Mouse (Mus musculus): ENCODE measurements around the gene Cep135. TPM values are rescaled to one million over a fixed set of nuclear protein-coding genes. Genes with fewer than 3 reads are reported as not detected.

Gene Cep135
- polyA plus RNA-seq (2015; fragmentation: Nextera tagmentation; extraction: Ambion mirVana): 7.2 and 8.0 TPM in 2 replicates

DNA sequence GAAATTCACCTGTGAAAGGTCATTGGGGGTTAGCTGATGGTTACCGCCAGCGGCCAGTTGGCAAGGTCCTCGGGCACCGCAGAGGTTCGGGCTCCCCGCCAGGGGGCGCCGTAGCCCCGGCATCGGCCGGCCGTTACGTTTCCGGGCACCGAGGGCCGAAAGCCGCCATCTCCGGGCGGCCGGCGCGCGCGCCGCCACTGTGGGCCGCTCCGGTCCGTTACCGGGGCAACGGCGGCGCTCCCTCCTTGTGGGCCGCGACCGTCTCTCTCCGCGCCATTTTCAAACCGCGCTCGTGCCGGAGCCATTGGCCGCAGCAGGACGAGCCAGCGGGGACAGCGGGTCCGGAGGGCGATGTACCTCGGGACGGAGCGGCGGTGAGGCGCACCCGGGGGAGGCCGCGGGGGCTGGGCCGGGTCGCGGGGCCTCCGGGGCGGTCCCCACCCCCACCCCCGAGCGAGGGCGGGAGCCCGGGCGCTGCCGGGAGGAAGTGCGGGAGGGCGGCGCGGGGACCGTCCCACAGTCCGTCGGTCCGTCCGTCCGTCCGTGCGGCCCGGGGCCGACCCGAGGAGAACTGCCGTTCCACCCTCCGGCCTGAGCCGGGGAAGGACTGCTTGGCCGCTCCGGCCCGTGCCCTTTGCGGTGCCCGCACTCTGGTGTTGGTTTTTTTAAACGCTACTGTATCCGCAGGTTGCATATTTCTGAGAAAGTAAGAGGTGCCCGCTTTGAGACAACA lies at the start of gene Cep135:
Gene Cep135, plus strand, starts transcription at position 148 of the 733 bp plus-strand sequence.
- H3K27ac ChIP-seq (replicated peaks): peak within 1 kb of the TSS; percentile 88
- peak; percentile 95 for ATAC-seq (ENCODE audit: insufficient number of reproducible peaks, low FRiP score, low TSS enrichment, low read depth)
- WGBS: under 1% methylated on average over 89 of the region's 92 CpGs
- H3K27me3 ChIP-seq: no peaks in the 10 kb centered on the region
- 0 out of 2 replicates have a peak, but pooled peaks cover 11% of the 10 kb centered on the region for H3K4me1 ChIP-seq
- H3K9ac ChIP-seq: peak within 1 kb of the TSS; percentile 58
- peaks cover 17% of the 10 kb centered on the region for H3K36me3 ChIP-seq
- H3K4me3 ChIP-seq (replicated peaks): peak within 1 kb of the TSS; percentile 67
- peak within 1 kb of the TSS; percentile 64 for H3K4me2 ChIP-seq (replicated peaks)
- no peaks in the 10 kb centered on the region for H3K9me3 ChIP-seq (replicated peaks)

- H3K27me3 ChIP-seq: no peaks in the 10 kb centered on the region
- peaks cover 64% of the 10 kb centered on the region for H3K36me3 ChIP-seq
- 78% methylated on average over 8 of the region's 8 CpGs for WGBS
- ATAC-seq (ENCODE audit: insufficient number of reproducible peaks, low FRiP score, low TSS enrichment, low read depth): no peak
- no peak overlapping the region for H3K9ac ChIP-seq
- H3K4me2 ChIP-seq (replicated peaks): no peak overlapping the region
- H3K4me1 ChIP-seq: no peaks in the 10 kb centered on the region
- H3K4me3 ChIP-seq (replicated peaks): no peak overlapping the region
- H3K27ac ChIP-seq (replicated peaks): no peak overlapping the region
- no peaks in the 10 kb centered on the region for H3K9me3 ChIP-seq (replicated peaks)
Observed at GRCm38 (mm10) chr5:76540181-76540580, 48.3 kb upstream of the Cep135 start.

- no peaks in the 10 kb centered on the region for H3K9me3 ChIP-seq (replicated peaks)
- H3K27ac ChIP-seq (replicated peaks): no peak overlapping the region
- H3K4me3 ChIP-seq (replicated peaks): no peak overlapping the region
- H3K4me2 ChIP-seq (replicated peaks): no peak overlapping the region
- no peak overlapping the region for H3K9ac ChIP-seq
- H3K36me3 ChIP-seq: peaks cover 65% of the 10 kb centered on the region
- no peak for ATAC-seq (ENCODE audit: insufficient number of reproducible peaks, low FRiP score, low TSS enrichment, low read depth)
- H3K27me3 ChIP-seq: no peaks in the 10 kb centered on the region
- H3K4me1 ChIP-seq: no peaks in the 10 kb centered on the region
Observed at GRCm38 (mm10) chr5:76540842-76541241, 47.7 kb upstream of the Cep135 start.

DNA sequence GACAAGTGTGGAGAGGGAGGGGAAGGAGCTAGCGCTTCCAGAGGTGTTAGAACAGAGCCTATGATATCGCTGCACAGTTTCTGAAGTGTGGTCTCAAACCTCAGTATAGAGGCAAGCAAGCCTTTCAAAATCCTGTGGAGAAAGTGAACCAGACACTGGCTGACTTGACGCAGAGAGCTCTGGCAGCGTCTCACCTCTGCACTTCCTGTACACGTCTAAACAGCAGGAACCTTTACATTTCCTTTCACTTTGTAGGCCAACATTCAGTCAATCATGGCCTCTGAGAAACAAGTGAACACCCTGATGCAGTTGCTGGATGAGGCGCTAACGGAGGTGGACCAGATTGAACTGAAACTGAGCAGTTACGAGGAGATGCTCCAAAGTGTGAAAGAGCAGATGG lies 45.3 kb upstream of the Cep135 start:
- Histone ChIP-seq H3K4me2 (replicated peaks) (no peak overlapping the region), H3K27ac (replicated peaks) (no peak overlapping the region), H3K4me3 (replicated peaks) (no peak overlapping the region), H3K4me1 (no peaks in the 10 kb centered on the region), H3K9ac (no peak overlapping the region), H3K9me3 (replicated peaks) (no peaks in the 10 kb centered on the region), H3K27me3 (no peaks in the 10 kb centered on the region), H3K36me3 (peaks cover 50% of the 10 kb centered on the region)
- 89% methylated on average over 8 of the region's 8 CpGs for WGBS
- no peak for ATAC-seq (ENCODE audit: insufficient number of reproducible peaks, low FRiP score, low TSS enrichment, low read depth)

- ATAC-seq (ENCODE audit: insufficient number of reproducible peaks, low FRiP score, low TSS enrichment, low read depth): no peak
- Histone ChIP-seq H3K4me2 (replicated peaks) (no peak overlapping the region), H3K27ac (replicated peaks) (no peak overlapping the region), H3K4me3 (replicated peaks) (no peak overlapping the region), H3K9me3 (replicated peaks) (no peaks in the 10 kb centered on the region), H3K9ac (no peak overlapping the region), H3K36me3 (peaks cover 31% of the 10 kb centered on the region; the same call in 1 of the 2 replicates), H3K4me1 (no peaks in the 10 kb centered on the region), H3K27me3 (no peaks in the 10 kb centered on the region)
- 92% methylated on average over 8 of the region's 8 CpGs for whole genome bisulfite sequencing
Observed at GRCm38 (mm10) chr5:76550426-76550825, 38.1 kb upstream of the Cep135 start.

DNA sequence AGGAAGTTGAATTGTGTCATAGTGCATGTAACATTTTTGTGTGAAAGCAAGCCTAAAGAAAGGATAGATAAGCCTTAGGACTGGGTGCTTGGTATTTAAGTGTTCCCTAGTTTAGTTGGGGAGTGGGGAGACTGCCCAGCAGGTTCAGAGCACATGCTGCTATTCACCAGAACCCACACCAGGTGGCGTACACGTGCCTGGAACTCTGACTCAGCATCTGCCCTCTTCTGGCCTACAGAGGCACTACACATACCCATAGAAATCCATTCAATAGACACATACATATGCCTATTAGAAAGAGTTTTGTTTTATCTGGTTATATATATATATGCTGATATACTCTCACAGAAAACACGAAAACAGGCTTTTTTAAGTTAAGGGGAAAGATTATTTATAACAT lies 23.2 kb upstream of the Cep135 start:
- H3K4me3 ChIP-seq (replicated peaks): no peak overlapping the region
- no peak for ATAC-seq (ENCODE audit: insufficient number of reproducible peaks, low FRiP score, low TSS enrichment, low read depth)
- H3K27me3 ChIP-seq: no peaks in the 10 kb centered on the region
- no peak overlapping the region for H3K27ac ChIP-seq (replicated peaks)
- H3K9me3 ChIP-seq (replicated peaks): no peaks in the 10 kb centered on the region
- peaks cover 57% of the 10 kb centered on the region for H3K36me3 ChIP-seq
- H3K9ac ChIP-seq: no peak overlapping the region
- H3K4me1 ChIP-seq: no peaks in the 10 kb centered on the region
- 31% methylated on average over 3 of the region's 3 CpGs for WGBS
- H3K4me2 ChIP-seq (replicated peaks): no peak overlapping the region

- H3K4me2 ChIP-seq (replicated peaks): no peak overlapping the region
- H3K36me3 ChIP-seq: peaks cover 16% of the 10 kb centered on the region
- 70% methylated on average over 7 of the region's 7 CpGs for WGBS
- no peaks in the 10 kb centered on the region for H3K27me3 ChIP-seq
- ATAC-seq (ENCODE audit: insufficient number of reproducible peaks, low FRiP score, low TSS enrichment, low read depth): no peak
- H3K9ac ChIP-seq: no peak overlapping the region
- no peaks in the 10 kb centered on the region for H3K9me3 ChIP-seq (replicated peaks)
- H3K4me1 ChIP-seq: no peaks in the 10 kb centered on the region
- no peak overlapping the region for H3K27ac ChIP-seq (replicated peaks)
- H3K4me3 ChIP-seq (replicated peaks): no peak overlapping the region
Observed at GRCm38 (mm10) chr5:76574251-76574650, 14.2 kb upstream of the Cep135 start.

- Histone ChIP-seq H3K27me3 (no peaks in the 10 kb centered on the region), H3K4me3 (replicated peaks) (no peak overlapping the region), H3K9ac (no peak overlapping the region), H3K36me3 (no peaks in the 10 kb centered on the region), H3K4me2 (replicated peaks) (no peak overlapping the region), H3K27ac (replicated peaks) (no peak overlapping the region), H3K4me1 (no peaks in the 10 kb centered on the region), H3K9me3 (replicated peaks) (no peaks in the 10 kb centered on the region)
- 44% methylated on average over 3 of the region's 3 CpGs for WGBS
- no peak for ATAC-seq (ENCODE audit: insufficient number of reproducible peaks, low FRiP score, low TSS enrichment, low read depth)
Observed at GRCm38 (mm10) chr5:76577026-76577425, 11.5 kb upstream of the Cep135 start.

DNA sequence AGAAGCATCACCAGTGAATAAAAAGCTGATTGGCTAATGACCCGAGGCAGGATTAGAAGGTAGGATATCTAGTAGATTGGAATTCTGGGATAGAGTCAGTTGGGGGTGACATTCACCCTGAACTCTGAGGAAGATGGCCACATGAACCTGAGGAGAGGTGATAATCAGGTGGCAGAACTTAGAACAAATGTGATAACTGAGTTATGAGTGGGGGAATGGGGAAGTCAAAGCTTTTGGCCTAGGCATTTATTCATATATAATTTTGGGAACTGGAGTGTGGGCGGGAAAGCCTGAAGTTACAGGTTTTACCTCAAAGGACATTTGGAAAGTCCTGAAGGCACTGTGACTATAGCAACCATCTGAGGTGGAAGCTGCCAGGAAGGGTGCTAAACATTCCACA lies 3.1 kb upstream of the Cep135 start:
- H3K9ac ChIP-seq: no peak overlapping the region
- H3K4me1 ChIP-seq: 0 out of 2 replicates have a peak, but pooled peaks cover 9% of the 10 kb centered on the region
- H3K4me2 ChIP-seq (replicated peaks): no peak overlapping the region
- H3K9me3 ChIP-seq (replicated peaks): no peaks in the 10 kb centered on the region
- ATAC-seq (ENCODE audit: insufficient number of reproducible peaks, low FRiP score, low TSS enrichment, low read depth): no peak
- 74% methylated on average over 2 of the region's 2 CpGs for WGBS
- no peak overlapping the region for H3K27ac ChIP-seq (replicated peaks)
- no peaks in the 10 kb centered on the region for H3K36me3 ChIP-seq
- no peak overlapping the region for H3K4me3 ChIP-seq (replicated peaks)
- no peaks in the 10 kb centered on the region for H3K27me3 ChIP-seq

- 0 out of 2 replicates have a peak, but pooled peaks cover 11% of the 10 kb centered on the region for H3K4me1 ChIP-seq
- no peaks in the 10 kb centered on the region for H3K9me3 ChIP-seq (replicated peaks)
- peak overlapping the region; percentile 64 for H3K4me2 ChIP-seq (replicated peaks)
- H3K27ac ChIP-seq (replicated peaks): 0 out of 2 replicates have a peak overlapping the region, but pooled peaks have one; percentile 88
- H3K9ac ChIP-seq: peak overlapping the region; percentile 58
- no peaks in the 10 kb centered on the region for H3K27me3 ChIP-seq
- peak overlapping the region; percentile 67 for H3K4me3 ChIP-seq (replicated peaks)
- H3K36me3 ChIP-seq: peaks cover 21% of the 10 kb centered on the region
- 5% methylated on average over 7 of the region's 7 CpGs for WGBS
- ATAC-seq (ENCODE audit: insufficient number of reproducible peaks, low FRiP score, low TSS enrichment, low read depth): no peak
Observed at GRCm38 (mm10) chr5:76589311-76589710, 813 bp downstream of the Cep135 start.

DNA sequence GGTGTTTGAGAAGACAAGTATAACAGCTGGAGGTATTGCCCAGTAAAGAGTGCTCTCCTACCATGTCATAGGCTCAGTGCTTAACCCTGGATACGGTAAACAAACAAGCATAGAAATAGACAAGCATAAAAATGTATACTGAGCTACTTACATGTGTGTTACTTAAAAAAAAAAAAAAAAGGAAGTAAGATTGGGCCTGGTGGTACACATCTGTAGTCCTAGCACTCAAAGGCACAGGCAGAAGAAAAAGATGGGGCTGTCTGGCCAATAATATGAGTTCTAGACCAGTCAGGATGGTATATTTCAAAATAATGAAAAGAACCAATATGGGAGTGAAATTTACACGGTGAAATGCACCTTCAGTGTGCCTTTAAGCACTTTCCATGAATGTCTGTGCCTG lies 1.5 kb downstream of the Cep135 start:
- no peak overlapping the region for H3K4me3 ChIP-seq (replicated peaks)
- no peak overlapping the region for H3K27ac ChIP-seq (replicated peaks)
- no peaks in the 10 kb centered on the region for H3K9me3 ChIP-seq (replicated peaks)
- no peak overlapping the region for H3K9ac ChIP-seq
- peak overlapping the region; percentile 64 for H3K4me2 ChIP-seq (replicated peaks)
- H3K4me1 ChIP-seq: 0 out of 2 replicates have a peak, but pooled peaks cover 11% of the 10 kb centered on the region
- no peaks in the 10 kb centered on the region for H3K27me3 ChIP-seq
- WGBS: 87% methylated on average over 2 of the region's 2 CpGs
- ATAC-seq (ENCODE audit: insufficient number of reproducible peaks, low FRiP score, low TSS enrichment, low read depth): no peak
- H3K36me3 ChIP-seq: peaks cover 28% of the 10 kb centered on the region

DNA sequence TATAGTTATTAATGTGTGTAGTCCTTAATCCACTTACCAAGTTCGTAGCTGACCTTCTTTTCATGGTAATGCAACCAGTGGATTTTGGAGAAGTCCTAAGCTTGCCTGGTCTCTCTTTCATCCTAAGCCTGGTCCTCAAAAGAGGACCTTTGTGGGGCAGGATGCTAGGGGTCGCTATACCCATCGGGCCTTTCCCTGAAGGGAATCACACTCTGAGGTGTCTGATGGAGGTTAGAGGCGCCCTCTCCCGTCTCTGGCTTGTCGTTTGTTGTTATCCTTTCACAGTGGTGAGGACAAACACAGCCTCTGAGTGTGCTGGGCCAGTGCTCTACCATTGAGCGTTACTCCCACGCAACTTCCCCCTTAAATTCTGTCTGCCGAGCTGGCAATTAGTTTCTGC lies 3.4 kb downstream of the Cep135 start:
- no peaks in the 10 kb centered on the region for H3K27me3 ChIP-seq
- no peaks in the 10 kb centered on the region for H3K9me3 ChIP-seq (replicated peaks)
- 48% methylated on average over 9 of the region's 9 CpGs for WGBS
- H3K4me3 ChIP-seq (replicated peaks): no peak overlapping the region
- H3K36me3 ChIP-seq: peaks cover 44% of the 10 kb centered on the region
- H3K27ac ChIP-seq (replicated peaks): no peak overlapping the region
- no peak for ATAC-seq (ENCODE audit: insufficient number of reproducible peaks, low FRiP score, low TSS enrichment, low read depth)
- 0 out of 2 replicates have a peak, but pooled peaks cover 11% of the 10 kb centered on the region for H3K4me1 ChIP-seq
- H3K4me2 ChIP-seq (replicated peaks): no peak overlapping the region
- no peak overlapping the region for H3K9ac ChIP-seq

Data from embryonic facial prominence, embryonic 15.5 days (tissue).